Mouse (Mus musculus): ENCODE measurements around the gene Atp8a2.
"Not testable (repeated sequence)": the region's sequence is repeated elsewhere in the genome, so short reads cannot be mapped to it uniquely, and the experiment has no call there.

Gene Atp8a2

DNA sequence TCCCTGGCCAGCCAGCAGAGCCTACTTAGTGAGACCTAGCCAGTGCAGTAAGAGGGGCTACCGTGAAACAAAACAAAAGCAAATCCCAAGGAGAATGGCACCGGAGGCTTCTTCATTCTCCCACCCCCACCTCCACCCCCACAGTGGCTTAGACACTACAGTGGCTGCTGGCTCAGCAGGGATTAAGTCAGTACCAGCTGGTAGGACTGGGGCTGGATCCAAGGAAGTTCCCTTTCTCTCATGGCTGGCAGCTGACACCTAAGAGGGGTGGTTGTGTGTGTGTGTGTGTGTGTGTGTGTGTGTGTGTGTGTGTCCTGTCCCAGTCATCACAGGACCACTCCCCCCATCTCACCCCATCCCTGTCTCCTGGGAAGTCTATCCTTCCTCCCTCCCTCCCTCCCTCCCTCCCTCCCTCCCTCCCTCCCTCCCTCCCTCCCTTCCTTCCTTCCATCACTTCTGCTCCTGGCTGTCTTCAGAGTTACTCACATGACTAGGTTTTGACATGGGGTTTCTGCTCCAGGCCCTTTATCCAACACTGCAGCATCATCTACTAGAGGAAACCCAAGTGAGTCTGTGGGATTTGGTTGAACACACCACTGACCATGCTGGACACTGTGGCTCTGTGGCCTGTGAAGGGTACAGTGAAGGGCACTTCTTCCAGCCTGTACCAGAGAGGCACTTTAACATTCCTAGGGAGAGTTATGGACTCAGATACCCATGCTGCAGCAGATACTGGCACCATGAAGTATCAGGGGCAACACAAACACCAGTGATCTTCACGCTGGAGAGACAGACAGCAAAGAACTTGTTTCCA, 358.3 kb downstream of the Atp8a2 start:
- DNase-seq: not testable (repeated sequence)

DNA sequence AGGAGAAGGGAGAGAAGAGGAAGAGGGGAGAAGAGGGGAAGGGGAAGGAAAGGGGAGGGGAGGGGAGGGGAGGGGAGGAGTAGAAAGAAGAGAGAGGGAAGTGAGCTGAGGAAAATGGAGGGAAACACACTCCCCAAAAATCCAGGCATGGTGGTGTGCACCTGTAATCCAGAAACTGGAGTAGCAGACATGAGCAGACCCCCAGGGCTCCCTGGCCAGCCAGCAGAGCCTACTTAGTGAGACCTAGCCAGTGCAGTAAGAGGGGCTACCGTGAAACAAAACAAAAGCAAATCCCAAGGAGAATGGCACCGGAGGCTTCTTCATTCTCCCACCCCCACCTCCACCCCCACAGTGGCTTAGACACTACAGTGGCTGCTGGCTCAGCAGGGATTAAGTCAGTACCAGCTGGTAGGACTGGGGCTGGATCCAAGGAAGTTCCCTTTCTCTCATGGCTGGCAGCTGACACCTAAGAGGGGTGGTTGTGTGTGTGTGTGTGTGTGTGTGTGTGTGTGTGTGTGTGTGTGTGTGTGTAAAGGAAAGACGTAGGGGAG, 359.2 kb downstream of the Atp8a2 start:
- not testable (repeated sequence) for DNase-seq

DNA sequence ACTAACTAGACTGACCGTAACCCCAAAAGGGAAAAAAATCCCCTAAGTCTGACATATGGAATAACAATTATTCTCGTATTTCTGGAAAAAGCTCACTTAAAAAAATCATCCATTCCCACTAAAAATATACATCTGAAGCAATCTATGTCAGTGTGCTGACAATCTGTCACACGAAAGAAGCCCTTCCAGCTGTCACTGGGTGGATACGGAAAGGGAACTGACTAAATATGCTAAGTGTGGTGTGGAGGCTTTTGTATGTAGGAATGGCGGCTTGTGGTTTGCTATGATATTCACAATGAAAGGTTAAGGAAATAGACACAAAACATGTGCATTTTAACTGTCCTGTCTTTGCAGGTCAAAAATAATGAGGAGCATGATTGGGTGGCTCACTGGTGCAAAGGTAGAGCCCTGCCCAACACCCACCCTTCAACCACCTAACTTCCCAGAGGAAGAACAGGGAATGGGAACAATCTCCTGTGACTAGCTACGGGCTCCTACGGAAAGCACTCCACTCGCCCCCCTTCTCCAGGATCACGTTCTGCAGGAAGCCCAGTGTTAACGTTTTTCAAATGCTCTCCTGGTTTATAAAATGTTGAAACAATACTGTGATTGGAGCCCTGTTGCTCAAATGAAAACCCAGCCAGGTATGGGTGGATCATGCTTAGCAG, 360.0 kb downstream of the Atp8a2 start:
- no peak for DNase-seq

DNA sequence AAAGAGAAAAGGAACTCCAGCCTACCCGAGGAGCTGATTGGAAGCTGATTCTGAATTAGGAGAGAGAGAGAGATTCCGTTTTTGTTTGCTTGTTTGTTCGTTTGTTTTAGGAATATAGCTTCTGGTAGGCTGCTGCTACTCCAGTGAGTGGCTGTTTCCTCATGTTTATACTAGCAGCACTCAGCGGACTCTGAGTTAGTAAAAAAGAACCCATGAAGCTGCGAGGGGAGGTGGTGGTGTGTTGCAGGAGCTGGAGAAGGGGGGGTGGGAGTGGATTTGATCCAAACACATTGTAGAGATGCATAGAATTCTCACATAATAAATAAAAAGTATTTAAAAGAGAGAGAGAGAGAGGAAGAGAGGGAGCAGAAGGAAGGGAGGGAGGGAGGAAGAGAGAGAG, 367.4 kb downstream of the Atp8a2 start:
- DNase-seq: no peak

DNA sequence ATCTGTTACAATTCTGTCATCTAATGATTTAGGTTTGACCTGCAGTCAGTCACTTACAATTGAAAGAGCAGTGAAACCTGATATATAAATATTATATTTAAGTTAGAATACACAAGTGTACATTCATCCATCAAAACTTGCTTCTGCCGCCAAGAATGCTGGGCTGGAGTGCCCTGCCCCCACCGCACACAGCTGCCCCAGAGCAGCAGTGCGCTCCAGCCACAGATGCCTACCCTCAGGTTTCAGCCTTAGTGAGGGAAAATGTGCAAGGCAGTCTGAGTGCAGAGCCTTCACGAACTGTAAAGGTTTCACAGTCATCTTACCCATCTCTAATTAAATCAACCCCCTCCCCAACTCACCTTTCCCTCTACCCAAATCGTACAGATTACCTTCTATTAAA, 369.6 kb downstream of the Atp8a2 start:
- no peak for DNase-seq

DNA sequence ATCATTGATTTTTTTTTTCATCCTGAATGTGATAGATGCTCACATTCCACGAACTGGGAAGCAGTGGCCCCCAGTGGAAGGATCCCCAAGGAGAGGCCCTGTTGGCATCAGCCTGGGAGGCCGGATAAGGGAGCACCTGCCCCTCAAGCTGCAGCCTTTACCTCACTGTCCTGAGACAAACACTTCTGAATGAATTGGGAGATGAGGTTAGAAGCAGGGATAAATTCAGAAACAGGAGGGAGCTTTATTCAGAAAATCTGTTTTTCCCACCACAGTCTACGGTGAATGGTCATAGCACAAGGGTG, 376.9 kb downstream of the Atp8a2 start:
- no peak for DNase-seq

DNA sequence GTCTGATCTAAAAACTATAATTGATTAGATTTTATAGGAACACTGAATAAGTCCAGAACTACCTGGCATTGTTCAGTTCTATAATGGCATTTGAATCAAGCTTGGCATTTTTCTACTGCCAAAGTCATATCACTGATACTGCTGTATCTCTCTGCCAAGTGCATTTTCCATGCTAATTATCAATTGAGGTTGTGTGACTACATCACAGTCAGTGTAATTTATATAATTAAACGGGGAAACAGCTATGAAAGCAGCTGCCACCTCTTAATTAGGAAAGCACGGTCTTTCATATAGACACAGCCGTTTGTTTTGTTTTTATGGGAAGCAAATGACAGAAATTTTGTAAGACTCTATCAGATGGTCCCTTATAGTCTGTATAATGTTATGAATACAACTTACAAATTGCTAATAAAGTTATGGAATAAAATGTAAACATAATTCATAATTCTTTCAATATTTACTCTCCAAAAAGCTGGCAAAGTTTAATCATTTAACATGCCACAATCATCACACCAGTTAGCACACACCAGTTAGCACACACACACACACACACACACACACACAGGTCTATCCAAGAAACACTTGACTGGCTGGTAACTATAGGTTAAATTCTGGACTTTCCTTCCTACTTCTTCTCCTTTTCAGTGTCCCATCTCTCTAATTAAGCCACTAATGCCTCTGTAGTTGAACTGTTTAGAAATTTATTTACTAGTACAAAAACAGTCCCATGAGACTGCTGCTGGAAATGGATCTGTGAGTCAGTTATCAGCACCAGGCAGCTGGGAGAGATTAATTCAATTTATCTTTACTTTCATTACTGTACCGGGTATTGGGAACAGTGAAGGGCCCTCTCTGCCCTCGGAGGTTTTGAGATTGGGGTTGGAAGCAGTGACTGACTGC, 377.5 kb downstream of the Atp8a2 start:
- no peak for DNase-seq

DNA sequence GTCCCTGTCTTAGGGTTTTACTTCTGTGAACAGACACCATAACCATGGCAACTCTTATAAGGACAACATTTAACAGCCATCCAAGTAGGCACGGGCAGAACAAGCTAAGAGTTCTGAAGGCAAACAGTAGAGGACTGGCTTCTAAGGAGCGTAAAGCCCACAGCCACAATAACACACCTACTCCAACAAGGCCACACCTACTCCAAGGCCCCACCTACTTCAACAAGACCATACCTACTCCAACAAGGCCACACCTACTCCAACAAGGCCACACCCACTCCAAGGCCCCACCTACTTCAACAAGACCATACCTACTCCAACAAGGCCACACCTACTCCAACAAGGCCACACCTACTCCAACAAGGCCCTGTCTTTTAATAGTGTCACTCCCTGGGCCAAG, 386.7 kb downstream of the Atp8a2 start:
- DNase-seq: not testable (repeated sequence)

DNA sequence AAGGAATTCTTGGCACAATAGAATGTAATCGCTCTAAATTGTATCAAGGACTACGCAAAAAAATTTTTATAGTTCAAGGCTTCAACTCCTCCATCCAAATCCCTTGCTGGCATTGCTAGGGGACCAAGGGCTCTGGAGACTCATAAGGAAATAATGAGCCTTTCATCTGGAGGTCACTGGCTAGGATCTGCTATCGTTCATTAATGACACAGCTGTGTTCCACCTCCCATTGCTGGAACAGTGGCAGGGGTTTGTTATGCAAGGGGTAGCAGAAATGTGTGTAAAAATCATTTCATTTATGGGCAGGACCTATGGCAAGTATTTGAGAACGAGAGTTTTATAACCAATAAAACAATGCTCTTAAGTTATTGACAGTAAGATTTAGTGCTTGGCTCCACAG, 387.2 kb downstream of the Atp8a2 start:
- no peak for DNase-seq

DNA sequence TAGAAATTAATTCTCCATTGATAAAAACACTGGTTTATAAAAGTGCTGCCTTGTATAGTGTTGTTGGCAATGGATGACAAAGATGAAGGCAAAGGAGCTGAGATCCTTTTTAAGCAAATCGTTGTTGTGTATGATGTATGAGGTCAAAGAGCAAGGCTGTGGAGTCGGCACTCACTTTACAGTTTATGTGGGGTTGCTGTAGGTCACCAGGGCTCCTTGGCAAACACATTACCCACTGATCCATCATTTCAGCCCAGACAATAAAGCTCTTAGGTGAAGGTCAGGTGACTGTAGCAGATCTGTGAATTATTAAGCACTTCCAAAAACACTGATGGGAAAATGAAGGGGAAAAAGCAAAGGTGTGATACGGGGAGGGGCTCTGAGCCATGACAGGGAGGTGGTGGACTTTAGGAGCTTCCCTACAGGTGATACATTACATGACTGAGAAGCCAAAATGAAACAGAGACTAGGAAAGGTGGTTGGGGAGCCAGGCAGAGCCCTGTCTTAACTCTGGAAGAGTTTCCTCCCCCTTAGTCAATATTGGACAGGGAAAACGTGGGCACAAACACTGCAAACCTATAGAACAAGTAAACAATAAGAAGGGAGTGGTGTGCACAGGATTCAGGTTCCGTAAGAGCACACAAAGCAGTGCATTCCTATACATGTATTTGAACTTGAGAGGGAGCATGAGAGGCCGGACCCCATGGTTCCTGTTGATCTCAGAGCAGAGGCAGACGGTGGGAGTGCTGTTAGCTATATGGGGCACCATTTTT, 389.3 kb downstream of the Atp8a2 start:
- no peak for DNase-seq

DNA sequence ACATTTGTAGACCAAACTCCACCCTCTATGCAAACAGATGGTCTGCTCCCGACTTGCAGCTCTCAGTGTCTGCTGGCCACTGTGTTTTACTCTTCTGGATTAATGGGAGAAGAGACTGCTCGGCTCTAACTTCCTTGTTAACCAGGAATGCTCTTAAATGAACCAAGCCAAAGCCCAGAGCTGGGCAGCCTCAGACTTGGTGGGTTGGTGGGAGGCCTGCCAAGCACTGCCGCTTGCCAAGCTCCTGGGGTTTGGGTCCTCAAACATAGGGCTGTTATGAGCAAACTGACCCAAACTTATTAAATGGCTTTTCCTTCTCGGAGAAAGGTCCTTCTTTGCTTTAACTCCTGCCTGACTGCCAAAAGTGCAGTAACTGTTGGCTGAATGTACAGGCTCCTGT, 390.1 kb downstream of the Atp8a2 start:
- DNase-seq: no peak

DNA sequence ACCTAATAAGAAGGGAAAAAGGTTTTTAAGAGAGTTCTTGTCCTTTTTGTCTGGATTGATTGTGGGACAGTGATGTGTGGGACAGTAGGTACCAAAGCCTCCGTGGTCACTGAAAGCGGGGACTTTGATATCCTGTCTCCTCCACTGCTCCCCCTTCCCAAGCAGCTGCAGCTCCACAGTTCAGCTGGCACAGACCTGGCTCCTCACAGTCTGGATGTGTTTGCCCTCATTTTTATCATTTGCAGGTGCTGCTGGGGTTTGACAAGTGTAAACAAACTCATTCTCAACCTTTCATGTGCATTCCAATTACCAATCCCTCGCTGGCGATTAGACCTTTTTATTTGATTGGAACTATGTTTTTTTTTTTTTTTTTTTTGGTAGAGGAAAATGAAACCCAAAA, 390.8 kb downstream of the Atp8a2 start:
- no peak for DNase-seq

DNA sequence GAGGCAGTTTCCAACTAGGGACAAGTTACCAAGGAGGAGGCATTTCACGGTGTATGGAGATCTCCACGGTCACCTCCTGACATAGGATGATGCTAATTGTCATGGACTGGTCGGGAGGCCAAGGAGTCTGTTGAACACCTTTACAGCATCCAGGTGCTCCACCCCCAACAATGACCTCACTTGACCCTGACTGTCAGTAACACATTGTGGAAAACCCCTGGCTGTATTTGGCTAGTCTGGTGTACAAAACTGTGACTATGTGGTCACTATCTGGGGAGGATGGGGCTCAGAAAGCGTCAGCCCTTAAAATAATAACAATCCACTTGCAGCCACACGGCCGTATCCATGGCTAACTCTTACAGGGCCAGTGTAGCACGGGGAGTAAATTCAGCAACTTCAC, 391.3 kb downstream of the Atp8a2 start:
- no peak for DNase-seq

DNA sequence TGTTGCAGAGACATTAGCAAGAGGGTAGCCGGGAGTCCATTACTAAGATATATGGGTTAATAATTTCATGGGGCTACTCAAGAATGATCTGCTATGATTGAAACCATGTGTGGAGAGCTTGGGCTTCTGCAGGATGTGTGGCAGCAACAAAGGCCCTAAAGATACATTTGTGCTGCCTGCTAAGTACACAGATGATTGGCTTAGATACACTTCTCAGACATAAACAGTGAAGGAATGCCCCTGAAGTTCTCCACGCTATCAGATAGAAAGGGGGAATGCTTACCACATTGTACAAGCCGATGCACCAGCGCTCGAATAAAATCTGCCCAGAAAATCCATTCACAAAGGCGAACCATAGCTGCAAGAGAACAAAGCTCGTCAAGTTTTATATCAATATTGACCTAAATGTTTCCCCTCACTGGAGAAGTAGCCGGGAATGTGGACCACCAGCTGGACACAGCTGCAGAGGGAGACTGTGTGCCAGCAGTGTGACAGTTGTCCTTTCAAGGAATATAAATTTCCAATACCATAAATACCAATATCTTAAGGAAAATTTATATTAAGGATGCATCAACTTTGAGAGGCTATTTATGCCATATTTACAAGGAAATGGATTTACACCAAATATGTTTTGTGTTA, 394.9 kb downstream of the Atp8a2 start:
- peak; percentile 15 for DNase-seq

DNA sequence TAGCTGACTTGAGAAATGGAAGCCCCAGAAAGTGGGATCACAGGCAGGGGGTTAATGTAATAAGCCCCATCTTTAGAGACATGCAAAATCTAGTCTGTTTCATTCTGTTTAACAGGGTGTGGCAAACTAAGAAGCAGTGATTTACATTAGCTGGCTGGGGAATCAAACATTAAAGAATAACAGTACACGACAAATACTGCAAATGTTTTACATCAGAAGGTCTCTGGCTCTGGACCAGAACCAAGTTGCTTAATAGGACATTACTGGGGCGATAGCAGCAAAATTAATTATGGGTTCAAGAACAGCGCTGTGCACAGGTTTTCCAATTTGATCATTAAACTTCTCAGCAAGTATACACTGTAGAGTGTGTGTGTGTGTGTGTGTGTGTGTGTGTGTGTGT, 397.5 kb downstream of the Atp8a2 start:
- DNase-seq: no peak

DNA sequence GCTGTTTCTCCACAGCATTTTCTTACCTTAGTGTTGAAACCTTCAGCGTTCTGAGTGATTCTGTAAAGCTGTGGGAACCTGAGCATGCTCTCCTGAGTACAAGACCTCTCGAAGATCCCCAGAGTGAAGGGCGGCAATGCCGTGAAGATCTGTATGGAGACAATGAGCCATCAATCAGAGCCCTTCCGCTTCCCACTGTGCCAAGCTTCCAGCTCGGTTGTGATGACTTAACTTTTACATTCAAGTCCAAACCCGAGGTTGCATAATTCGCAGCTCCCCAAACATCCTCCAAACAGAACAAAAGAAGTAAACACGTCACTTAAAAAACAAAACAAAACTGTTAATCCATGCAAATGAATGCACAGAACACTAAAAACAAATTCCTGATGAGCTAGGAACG, 403.1 kb downstream of the Atp8a2 start:
- no peak for DNase-seq

DNA sequence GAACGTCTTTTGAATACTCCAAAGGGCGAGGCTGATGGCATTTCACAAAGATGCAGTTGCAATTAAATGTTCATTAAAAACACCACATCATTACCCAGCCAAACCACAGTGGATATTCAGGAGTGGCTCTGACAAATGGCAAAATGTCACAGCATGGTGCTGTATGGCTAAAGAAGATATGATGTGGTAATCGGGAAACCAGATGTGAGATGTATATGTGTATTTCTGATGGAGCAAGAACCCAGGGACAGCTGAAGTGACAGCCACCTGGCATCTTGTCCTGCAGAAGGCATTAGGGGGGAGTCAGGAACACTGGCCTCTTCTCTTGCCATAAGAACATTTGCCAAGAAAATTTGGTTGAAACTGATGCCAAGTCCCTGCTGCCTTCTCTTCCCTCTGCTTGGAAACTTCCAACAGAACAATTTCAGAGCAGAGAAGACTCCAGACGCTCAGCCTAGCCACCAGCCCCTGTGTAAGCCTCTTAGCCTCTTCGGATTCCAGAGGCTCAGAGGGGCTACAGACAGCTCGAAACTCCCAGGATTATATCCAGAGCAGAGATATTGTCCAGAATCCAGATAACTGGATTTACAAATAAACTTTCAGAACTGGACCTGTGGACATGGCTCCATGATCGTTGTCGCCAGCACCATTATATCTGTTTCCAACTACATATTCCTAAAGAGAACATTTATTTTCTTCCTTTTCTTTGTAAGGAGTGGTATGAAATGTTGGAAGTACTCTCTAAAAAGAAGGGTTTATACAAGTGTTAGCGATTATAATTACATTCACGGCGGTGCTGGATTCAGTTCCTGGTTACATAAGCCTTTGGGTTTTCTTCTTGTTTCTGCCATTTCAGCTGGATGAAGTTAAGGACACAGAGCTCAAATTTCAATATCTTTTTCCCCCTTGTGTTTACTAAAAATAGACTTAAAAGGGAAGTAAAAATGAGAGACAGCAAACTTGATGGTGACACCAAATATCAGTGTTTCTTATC, 413.3 kb downstream of the Atp8a2 start:
- no peak for DNase-seq

DNA sequence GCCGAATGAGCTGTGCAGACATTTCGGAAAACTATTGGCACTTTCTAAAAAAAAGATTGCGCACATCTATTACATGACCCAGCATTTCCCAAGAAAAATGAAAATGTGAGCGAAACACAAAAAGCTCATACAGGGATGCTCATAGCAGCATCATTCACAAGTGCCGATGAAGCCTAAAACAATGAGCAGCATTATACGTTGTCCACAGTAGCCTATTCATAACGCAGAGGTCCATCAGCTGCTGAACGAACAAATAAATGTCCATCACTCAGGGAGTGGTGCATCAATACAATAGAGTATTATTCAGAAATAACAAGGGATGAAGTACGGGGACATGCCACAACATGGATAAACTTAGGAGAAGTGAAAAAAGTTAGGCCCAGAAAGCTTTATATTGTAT, 416.6 kb downstream of the Atp8a2 start:
- DNase-seq: no peak

DNA sequence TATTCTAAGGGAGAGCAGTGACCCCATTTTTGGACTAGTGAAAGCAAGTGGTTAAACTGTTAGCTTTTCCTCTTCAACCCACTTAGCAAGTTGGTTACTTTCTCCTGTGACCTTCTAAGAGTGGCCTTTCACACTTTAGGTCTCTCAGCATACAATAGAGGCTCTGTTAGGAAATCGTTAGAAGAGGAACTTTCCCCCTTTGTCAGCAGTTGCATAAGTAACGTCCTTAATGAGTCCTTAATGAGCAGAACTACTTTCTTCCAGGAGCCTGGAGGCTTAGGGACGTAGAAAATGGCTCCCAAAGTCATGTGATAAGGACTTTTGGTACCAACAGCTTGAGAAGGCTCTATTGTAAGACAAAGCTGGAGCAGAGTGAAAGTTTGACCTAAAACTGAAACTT, 434.8 kb downstream of the Atp8a2 start:
- DNase-seq: no peak

DNA sequence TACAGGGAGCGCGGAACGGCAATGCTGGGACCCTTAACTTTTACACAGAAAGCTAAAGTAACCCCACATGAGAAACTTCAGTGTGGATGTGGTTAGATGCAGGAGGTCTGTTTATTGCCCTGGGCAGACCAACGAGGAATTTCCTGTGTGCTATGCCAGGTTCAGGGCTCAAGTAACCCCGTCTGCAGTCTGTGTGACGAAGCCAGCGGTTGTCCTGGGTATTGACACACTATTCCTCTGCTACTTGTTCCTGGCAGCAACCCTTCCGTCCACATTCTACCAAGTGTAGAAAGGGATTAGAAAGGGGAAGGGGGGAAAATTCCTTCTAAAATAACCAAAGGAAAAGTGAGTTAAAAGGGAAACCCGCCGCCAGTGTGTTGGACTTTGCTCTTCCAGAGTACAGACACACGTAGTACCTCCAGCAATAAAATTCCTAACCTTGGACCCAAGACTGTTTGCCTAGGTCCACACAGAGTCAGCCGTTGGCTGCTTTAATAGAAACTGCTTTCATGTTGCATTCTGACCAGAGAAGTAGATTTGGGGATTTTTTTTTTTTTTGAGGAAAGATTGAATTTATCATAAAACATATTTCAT, 437.0 kb downstream of the Atp8a2 start:
- DNase-seq: no peak
